Mouse (Mus musculus) hindbrain, postnatal 0 days (tissue): ENCODE measurements around the gene Usb1. TPM values are rescaled to one million over a fixed set of nuclear protein-coding genes. Genes with fewer than 3 reads are reported as not detected.

Experiments used
- ATAC-seq: fragments of 200-750 bp; cut with Nextera tagmentation; 2 replicates; pipeline ENCODE4 v1.8.0; 2017; ENCODE audit warnings: mild to moderate bottlenecking, moderate TSS enrichment, moderate library complexity
- DNase-seq: peaks from one replicate; pipeline ENCODE4 v3.0.0-alpha.2; 2015; ENCODE audit warnings: low spot score
- H3K27ac ChIP-seq: fragments of 300-500 bp; sonication (generic); 2 replicates; pipeline ENCODE4 v1.5.1; 2014; ENCODE audit warnings: mild to moderate bottlenecking
- H3K27me3 ChIP-seq: fragments of 300-500 bp; sonication (generic); 2 replicates; pipeline ENCODE4 v1.6.1; 2014; ENCODE audit warnings: low read length, mixed read lengths; ENCODE audit not compliant: insufficient read depth
- H3K36me3 ChIP-seq: fragments of 300-500 bp; sonication (generic); 2 replicates; pipeline ENCODE4 v1.6.1; 2014; ENCODE audit warnings: low read length, mixed read lengths; ENCODE audit not compliant: insufficient read depth
- H3K4me1 ChIP-seq: fragments of 300-500 bp; sonication (generic); 2 replicates; pipeline ENCODE4 v1.6.1; 2014; ENCODE audit warnings: antibody characterized with exemption, low read length, mixed read lengths; ENCODE audit not compliant: insufficient read depth
- H3K4me2 ChIP-seq: fragments of 300-500 bp; sonication (generic); 2 replicates; pipeline ENCODE4 v1.6.1; 2014; ENCODE audit warnings: low read depth, mild to moderate bottlenecking, low read length, moderate library complexity, mixed read lengths
- H3K4me3 ChIP-seq: fragments of 300-500 bp; sonication (generic); 2 replicates; pipeline ENCODE4 v1.5.1; 2014; ENCODE audit warnings: low read length
- H3K9ac ChIP-seq: fragments of 300-500 bp; sonication (generic); replicated peaks from 2 replicates; pipeline ENCODE4 v1.6.1; 2014; ENCODE audit warnings: mild to moderate bottlenecking, low read length, moderate library complexity, mixed read lengths
- H3K9me3 ChIP-seq: fragments of 300-500 bp; sonication (generic); 2 replicates; pipeline ENCODE4 v1.6.1; 2016; ENCODE audit warnings: low read length, mixed read lengths
- CTCF ChIP-seq: IDR thresholded peaks from 2 replicates; pipeline ENCODE4 v1.5.1; 2016; ENCODE audit warnings: antibody characterized with exemption, control low read depth, low read depth
- WGBS: fragments of 180-500 bp; shearing (Covaris S2); extraction: QIAGEN DNeasy Blood & Tissue Kit; methylation state at CpG from one replicate; pipeline ENCODE4 v1.1.7; 2014; 5-methylcytosine and 5-hydroxymethylcytosine counted together
- polyA plus RNA-seq: library from polyadenylated mRNA; unstranded; fragments of >200 nt; fragmentation: Nextera tagmentation; extraction: Ambion mirVana; gene quantifications from 2 replicates; pipeline ENCODE4 v1.2.1, GENCODE M21; 2015
- total RNA-seq: library from RNA; depleted of rRNA; stranded (reverse); fragments of >200 nt; gene quantifications from 2 replicates; pipeline ENCODE4 v1.2.3, GENCODE M21; 2014; rRNA removed

Usb1 gene
- 22.8 and 68.5 TPM in 2 replicates for total RNA-seq
- polyA plus RNA-seq = 25.6 and 25.9 TPM in 2 replicates

DNA sequence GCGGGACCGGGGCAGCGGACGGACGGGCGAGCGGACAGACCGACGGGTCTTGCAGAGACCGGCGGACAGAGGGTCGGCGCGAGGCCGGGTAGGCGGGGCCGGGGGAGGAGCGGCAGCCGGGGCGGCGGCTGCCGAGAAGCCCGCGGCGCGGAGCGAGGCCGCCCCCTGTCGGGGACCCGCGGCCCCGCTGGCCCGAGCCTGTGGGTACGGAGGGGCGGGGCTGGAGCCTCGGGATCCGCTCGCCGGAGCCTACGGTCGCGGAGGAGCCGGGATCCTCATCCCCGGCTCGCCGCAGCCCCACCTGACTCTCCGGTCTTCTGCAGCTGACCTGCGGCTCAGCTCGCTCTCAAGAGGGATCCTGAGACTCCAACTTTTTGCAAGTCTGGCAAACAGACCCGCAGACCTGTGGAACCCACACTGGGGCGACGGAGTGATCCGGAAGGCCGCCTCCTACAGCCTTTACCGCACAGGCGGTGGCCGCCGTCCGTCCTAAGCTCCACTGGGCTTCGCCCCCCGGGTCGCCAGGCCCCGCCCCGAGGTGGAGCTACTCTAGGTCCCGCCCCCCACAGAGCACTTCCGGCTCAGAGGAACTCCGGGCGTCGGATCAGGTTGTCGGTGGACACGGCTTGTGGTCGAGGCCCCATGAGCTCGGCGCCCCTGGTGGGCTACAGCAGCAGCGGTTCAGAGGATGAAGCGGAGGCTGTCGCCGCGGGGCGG is at the start of gene Usb1, which contains the start of gene Zfp319:
Gene Usb1 (plus strand): TSS at position 565 of the 717 bp plus-strand sequence.
Gene Zfp319 (minus strand): TSS at position 231 of the 717 bp plus-strand sequence.
- 3% methylated on average over 66 of the region's 80 CpGs for WGBS
- no peaks in the 10 kb centered on the region for H3K27me3 ChIP-seq
- peak; percentile 76 for TF ChIP-seq CTCF
- peak within 1 kb of the TSS; percentile 92 for H3K27ac ChIP-seq
- no peaks in the 10 kb centered on the region for H3K9me3 ChIP-seq
- peak within 1 kb of the TSS; percentile 86 for H3K9ac ChIP-seq
- DNase-seq (peak; percentile 95), ATAC-seq (peak; percentile 93)
- H3K36me3 ChIP-seq = peaks cover 24% of the 10 kb centered on the region
- peak within 1 kb of the TSS; percentile 79 for H3K4me2 ChIP-seq
- H3K4me3 ChIP-seq = peak within 1 kb of the TSS; percentile 63
- H3K4me1 ChIP-seq = peaks cover 11% of the 10 kb centered on the region

DNA sequence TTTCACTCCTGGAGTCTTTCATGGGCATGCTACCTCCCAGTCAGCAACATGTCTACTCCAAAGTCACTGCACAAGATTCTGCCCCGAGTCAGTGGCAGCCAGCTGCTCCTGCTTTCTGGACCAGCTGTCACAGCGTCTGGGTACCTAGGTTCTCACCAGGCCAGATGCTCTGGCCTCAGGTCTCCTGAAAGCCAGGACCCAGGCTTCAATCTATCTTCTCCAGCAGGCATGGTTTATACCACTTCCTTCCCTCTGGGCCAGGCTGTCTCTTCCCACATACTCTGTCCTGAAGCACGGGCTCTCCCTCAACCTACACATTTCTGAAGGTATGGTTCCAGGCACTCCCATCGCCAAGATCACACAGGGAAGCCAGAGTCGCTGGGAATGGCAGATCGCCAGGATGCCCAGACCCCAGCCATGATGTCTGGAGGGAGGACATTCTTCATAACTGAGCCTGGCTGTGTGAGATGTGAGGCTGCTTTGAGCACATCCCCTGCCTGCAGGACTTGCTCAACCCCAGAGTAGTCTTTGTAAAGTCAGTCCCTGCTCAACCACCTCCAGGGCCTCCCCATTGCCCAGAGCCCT is 42.9 kb upstream of the Usb1 start:
- TF ChIP-seq CTCF = no peak
- Histone ChIP-seq H3K4me2 (no peak overlapping the region), H3K4me3 (no peak overlapping the region), H3K27me3 (no peaks in the 10 kb centered on the region), H3K36me3 (no peaks in the 10 kb centered on the region), H3K9ac (no peak overlapping the region), H3K4me1 (0 out of 2 replicates have a peak, but pooled peaks cover 4% of the 10 kb centered on the region), H3K9me3 (no peaks in the 10 kb centered on the region), H3K27ac (no peak overlapping the region)
- ATAC-seq (peak; percentile 42), DNase-seq (peak; percentile 10)
- 61% methylated on average over 6 of the region's 6 CpGs for WGBS

DNA sequence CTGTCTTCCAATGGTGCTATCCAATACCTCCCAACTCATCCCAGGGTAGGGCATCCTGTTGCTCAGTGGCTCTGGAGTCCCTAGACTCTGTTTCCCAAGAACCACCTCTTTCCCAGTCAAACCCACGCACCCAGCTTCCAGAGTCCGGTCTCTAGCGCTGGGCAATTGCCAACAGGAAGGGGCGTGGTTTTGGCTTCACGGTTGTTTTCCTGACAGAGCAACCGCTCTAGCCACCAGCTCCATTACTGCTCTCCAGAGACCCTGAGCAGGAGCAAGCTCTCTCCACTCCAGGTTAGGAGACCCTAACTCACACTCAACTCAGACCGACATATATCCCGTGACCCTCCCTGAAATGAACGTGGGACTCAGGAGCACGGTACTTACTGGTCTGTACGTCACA is 38.9 kb upstream of the Usb1 start:
- DNase-seq = peak; percentile 39
- Histone ChIP-seq H3K9ac (no peak overlapping the region), H3K27ac (peak overlapping the region; percentile 12; the same call in 1 of the 2 replicates), H3K4me3 (no peak overlapping the region), H3K36me3 (no peaks in the 10 kb centered on the region), H3K4me1 (0 out of 2 replicates have a peak, but pooled peaks cover 4% of the 10 kb centered on the region), H3K9me3 (no peaks in the 10 kb centered on the region), H3K4me2 (no peak overlapping the region; the same call in 1 of the 2 replicates), H3K27me3 (no peaks in the 10 kb centered on the region)
- 67% methylated on average over 11 of the region's 11 CpGs for WGBS
- no peak for TF ChIP-seq CTCF
- no peak for ATAC-seq

DNA sequence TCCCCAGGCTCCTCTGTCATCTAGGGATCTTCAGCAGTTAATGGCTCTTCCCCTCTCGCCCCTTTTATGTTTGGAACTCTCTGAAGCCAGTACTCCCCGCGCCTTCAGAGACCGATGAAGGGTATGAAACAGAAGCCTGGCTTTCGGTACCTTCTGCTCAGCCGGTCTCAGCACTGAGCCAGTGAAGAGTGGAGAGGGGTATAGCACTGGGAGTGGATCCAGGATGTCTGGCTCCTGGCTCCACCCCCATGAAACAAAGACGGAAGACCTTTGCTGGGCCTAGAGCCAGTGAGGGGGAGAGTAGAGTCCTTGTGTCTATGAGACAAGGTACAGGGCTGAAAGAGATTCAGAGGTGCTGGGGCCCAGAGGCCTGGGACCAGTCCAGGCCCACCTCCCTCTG is 38.2 kb upstream of the Usb1 start:
- H3K36me3 ChIP-seq = no peaks in the 10 kb centered on the region
- peak overlapping the region; percentile 12; the same call in 1 of the 2 replicates for H3K27ac ChIP-seq
- H3K4me2 ChIP-seq = 0 out of 2 replicates have a peak overlapping the region, but pooled peaks have one; percentile 10
- no peaks in the 10 kb centered on the region for H3K9me3 ChIP-seq
- H3K27me3 ChIP-seq = no peaks in the 10 kb centered on the region
- 48% methylated on average over 7 of the region's 7 CpGs for WGBS
- H3K9ac ChIP-seq = no peak overlapping the region
- ATAC-seq (peak; percentile 35; the same call in 1 of the 2 replicates), DNase-seq (peak; percentile 53)
- H3K4me1 ChIP-seq = 0 out of 2 replicates have a peak, but pooled peaks cover 4% of the 10 kb centered on the region
- no peak for TF ChIP-seq CTCF
- no peak overlapping the region for H3K4me3 ChIP-seq

DNA sequence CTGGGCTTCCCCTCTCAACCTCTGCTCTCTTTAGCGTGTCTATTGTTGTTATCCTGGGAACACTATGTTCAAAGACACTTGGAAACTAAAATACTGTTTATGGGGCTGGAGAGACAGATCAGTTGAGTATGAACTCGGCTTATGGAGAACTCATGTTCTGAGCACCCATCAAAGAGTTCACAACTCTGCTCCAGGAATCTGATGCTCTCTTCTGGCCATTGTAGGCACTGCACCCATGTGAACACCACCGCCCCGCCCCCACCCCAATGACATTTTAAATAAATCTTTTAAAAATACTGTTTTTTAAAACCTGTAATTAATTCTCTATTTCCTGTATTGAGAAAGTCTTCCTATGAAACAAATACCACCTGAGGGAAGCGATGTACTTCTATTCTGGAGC is 29.7 kb upstream of the Usb1 start:
- Histone ChIP-seq H3K9ac (no peak overlapping the region), H3K9me3 (no peaks in the 10 kb centered on the region), H3K36me3 (no peaks in the 10 kb centered on the region), H3K4me2 (no peak overlapping the region), H3K27ac (no peak overlapping the region), H3K27me3 (no peaks in the 10 kb centered on the region), H3K4me1 (no peaks in the 10 kb centered on the region), H3K4me3 (no peak overlapping the region)
- 24% methylated on average over 5 of the region's 5 CpGs for WGBS
- TF ChIP-seq CTCF = peak; percentile 77
- ATAC-seq = no peak
- DNase-seq = peak; percentile 69

DNA sequence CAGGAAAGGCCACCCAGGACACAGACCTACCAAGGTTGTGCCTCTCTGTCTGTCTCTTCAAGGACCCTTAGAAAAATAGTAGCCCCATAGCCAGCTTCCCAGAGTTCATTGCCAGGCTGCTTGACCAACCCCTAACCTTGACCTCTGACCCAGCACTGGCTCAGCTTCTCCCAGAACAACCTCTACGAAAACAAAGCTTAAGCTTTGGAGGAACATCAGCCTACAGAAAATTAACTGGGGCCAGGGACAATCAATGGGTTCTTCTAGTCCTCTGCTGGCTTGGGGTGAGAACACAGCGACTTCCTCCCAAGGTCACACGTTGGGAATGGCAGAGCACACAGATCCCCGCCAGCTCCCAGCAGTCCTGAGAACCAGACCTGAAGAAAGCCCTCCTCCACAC is 26.6 kb upstream of the Usb1 start:
- no peaks in the 10 kb centered on the region for H3K4me1 ChIP-seq
- WGBS = 83% methylated on average over 4 of the region's 4 CpGs
- H3K9ac ChIP-seq = no peak overlapping the region
- DNase-seq (no peak), ATAC-seq (no peak)
- no peak overlapping the region for H3K4me3 ChIP-seq
- no peaks in the 10 kb centered on the region for H3K9me3 ChIP-seq
- H3K27ac ChIP-seq = no peak overlapping the region
- no peak overlapping the region for H3K4me2 ChIP-seq
- no peaks in the 10 kb centered on the region for H3K27me3 ChIP-seq
- TF ChIP-seq CTCF = no peak
- H3K36me3 ChIP-seq = no peaks in the 10 kb centered on the region
